Mouse (Mus musculus): ENCODE results near the gene Hsf2bp.

DNA sequence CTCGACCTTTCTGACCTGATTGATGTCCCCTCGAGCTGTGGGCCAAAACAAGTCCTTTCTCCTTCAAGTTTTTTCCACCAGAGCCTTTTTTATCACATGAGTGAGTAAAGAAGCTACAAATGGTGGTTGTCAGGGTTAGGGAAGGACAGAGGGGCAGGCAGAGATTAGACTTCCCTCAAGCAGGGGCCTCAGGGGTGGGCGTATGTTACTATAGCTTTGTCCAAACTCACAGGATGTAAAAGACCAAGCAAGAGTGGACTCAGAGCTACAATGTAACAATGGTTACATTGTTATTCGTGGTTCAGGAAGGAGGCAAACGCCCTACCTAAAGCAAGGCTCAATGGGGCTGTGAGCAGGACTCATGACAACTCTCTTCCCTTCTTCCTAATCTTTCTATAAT lies 137.2 kb downstream of the Hsf2bp start:
- TF ChIP-seq ZMIZ1 (IDR thresholded peaks at IDR 0.05; ENCODE audit: low read depth, low read length) (no peak), CTCF (IDR thresholded peaks at IDR 0.05 in 2 of 3, conservative IDR thresholded peaks at IDR 0.05 in 1 of 3; ENCODE audit: control insufficient read depth in 1 of 3, insufficient read depth in 1 of 3, low read depth in 2 of 3, low read length in 3 of 3, poor library complexity in 1 of 3, severe bottlenecking in 1 of 3) (no peak), ZC3H11A (IDR thresholded peaks at IDR 0.05; ENCODE audit: low read depth, low read length) (no peak), SMC3 (IDR thresholded peaks at IDR 0.05; ENCODE audit: low read depth, low read length) (no peak), ZNF384 (IDR thresholded peaks at IDR 0.05; ENCODE audit: low read depth, low read length) (no peak), EP300 (IDR thresholded peaks at IDR 0.05; ENCODE audit: low read depth in 1 of 2, low read length in 2 of 2) (no peak)

Data from MEL (cell line).